Mouse (Mus musculus): Measurements from ENCODE around the gene Atg7. TPM values are rescaled to one million over a fixed set of nuclear protein-coding genes. Genes with fewer than 3 reads are reported as not detected.

Gene Atg7
- total and polyA plus RNA-seq, 3 experiments = 11.1 to 15.7 (median 14.8) TPM

GRCm38 (mm10) chr6:114682092-114682711, 39.3 kb downstream of the Atg7 start:
- no peak for DNase-seq (ENCODE audit: extremely low read depth)
- no peaks in the 10 kb centered on the region for H3K9me3 ChIP-seq (replicated peaks; ENCODE audit: low read length)
- in situ Hi-C loops (cut with MboI; ENCODE audit: low pct_ligation_motif_present, low pct_unique_long_range_greater_than_20kb, low sequenced_read_pairs) (loop anchor here (25.0 kb wide), 2 partner anchors 220 to 345 kb away; no protein-coding TSS in a partner anchor), dilution Hi-C loops (cut with MboI; ENCODE audit: extremely low pct_ligation_motif_present, extremely low pct_unique_long_range_greater_than_20kb, low sequenced_read_pairs) (no loop called here)
- H3K36me3 ChIP-seq (replicated peaks in 1 of 2; ENCODE audit: control insufficient read depth in 1 of 2, insufficient read depth in 1 of 2, low read length in 1 of 2) = peaks cover 47 to 77% of the 10 kb centered on the region in 2 experiments
- no peaks in the 10 kb centered on the region for H3K79me2 ChIP-seq (replicated peaks; ENCODE audit: control insufficient read depth, extremely low read depth, insufficient read depth, poor library complexity, severe bottlenecking)
- H3K4me2 ChIP-seq (ENCODE audit: insufficient read depth, low read depth, poor library complexity, severe bottlenecking) = no peak overlapping the region
- H3K4me1 ChIP-seq (ENCODE audit: control insufficient read depth in 1 of 2, insufficient read depth in 2 of 2) = no peaks in the 10 kb centered on the region
- TF ChIP-seq ZC3H11A (IDR thresholded peaks at IDR 0.05; ENCODE audit: low read depth, low read length) (no peak), MXI1 (IDR thresholded peaks at IDR 0.05; ENCODE audit: low read depth, low read length) (no peak), MAFK (IDR thresholded peaks at IDR 0.05; ENCODE audit: insufficient replicate concordance, low read length) (no peak), MAZ (IDR thresholded peaks at IDR 0.05; ENCODE audit: low read depth, low read length) (no peak), CTCF (conservative IDR thresholded peaks at IDR 0.05 in 1 of 2, IDR thresholded peaks at IDR 0.05 in 1 of 2; ENCODE audit: low read depth in 2 of 2, low read length in 2 of 2) (no peak)
- no peak overlapping the region for H3K27ac ChIP-seq (ENCODE audit: insufficient read depth, low read depth)
- H3K27me3 ChIP-seq (replicated peaks) = no peaks in the 10 kb centered on the region
- no peak overlapping the region for H3K9ac ChIP-seq (ENCODE audit: insufficient read depth, low read depth)
- no peak overlapping the region for H3K4me3 ChIP-seq (replicated peaks in 1 of 3; ENCODE audit: low read depth in 2 of 3, low read length in 2 of 3, poor library complexity in 1 of 3)

DNA sequence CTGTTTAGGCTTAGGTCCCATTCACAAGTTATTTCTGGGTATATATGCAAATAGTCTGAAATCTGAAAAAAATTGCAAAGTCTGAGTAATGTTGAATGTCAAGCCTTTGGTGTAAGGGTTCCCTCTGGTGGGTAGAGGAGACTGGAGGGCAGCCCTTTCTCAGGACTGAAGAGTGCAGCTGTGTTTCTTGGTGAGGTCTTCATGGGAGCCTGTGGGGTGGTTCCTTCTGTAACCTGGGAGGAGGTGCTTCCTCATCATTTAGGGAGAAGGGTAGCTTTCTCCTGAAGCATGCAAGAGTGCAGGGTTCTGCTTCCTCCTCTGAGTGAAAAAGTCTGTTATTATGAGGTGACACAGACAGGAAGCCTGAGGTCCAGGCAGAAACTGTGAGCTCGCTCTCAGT, 40.8 kb downstream of the Atg7 start:
- H3K4me1 ChIP-seq (ENCODE audit: control insufficient read depth in 1 of 2, insufficient read depth in 2 of 2) = no peaks in the 10 kb centered on the region
- dilution Hi-C loops (cut with MboI; ENCODE audit: extremely low pct_ligation_motif_present, extremely low pct_unique_long_range_greater_than_20kb, low sequenced_read_pairs) = no loop called here
- no peak overlapping the region for H3K27ac ChIP-seq (ENCODE audit: insufficient read depth, low read depth)

GRCm38 (mm10) chr6:114684407-114684806, 41.5 kb downstream of the Atg7 start:
- Histone ChIP-seq H3K9ac (ENCODE audit: insufficient read depth, low read depth) (no peak overlapping the region), H3K36me3 (replicated peaks in 1 of 2; ENCODE audit: control insufficient read depth in 1 of 2, insufficient read depth in 1 of 2, low read length in 1 of 2) (peaks cover 34 to 78% of the 10 kb centered on the region in 2 experiments), H3K4me3 (replicated peaks in 1 of 3; ENCODE audit: low read depth in 2 of 3, low read length in 2 of 3, poor library complexity in 1 of 3) (no peak overlapping the region), H3K4me1 (ENCODE audit: control insufficient read depth in 1 of 2, insufficient read depth in 2 of 2) (no peaks in the 10 kb centered on the region), H3K27ac (ENCODE audit: insufficient read depth, low read depth) (no peak overlapping the region), H3K4me2 (ENCODE audit: insufficient read depth, low read depth, poor library complexity, severe bottlenecking) (no peak overlapping the region), H3K27me3 (replicated peaks) (no peaks in the 10 kb centered on the region), H3K79me2 (replicated peaks; ENCODE audit: control insufficient read depth, extremely low read depth, insufficient read depth, poor library complexity, severe bottlenecking) (no peaks in the 10 kb centered on the region), H3K9me3 (replicated peaks; ENCODE audit: low read length) (no peaks in the 10 kb centered on the region)
- TF ChIP-seq IRF4 (IDR thresholded peaks at IDR 0.05; ENCODE audit: low read depth, low read length) = no peak
- TF ChIP-seq HCFC1 (IDR thresholded peaks at IDR 0.05; ENCODE audit: low read depth, low read length) = no peak
- no peak for TF ChIP-seq EP300 (IDR thresholded peaks at IDR 0.05; ENCODE audit: low read length)
- TF ChIP-seq NRF1 (IDR thresholded peaks at IDR 0.05; ENCODE audit: low read depth, low read length) = no peak
- TF ChIP-seq RCOR1 (conservative IDR thresholded peaks at IDR 0.05; ENCODE audit: low read depth, low read length) = no peak
- TF ChIP-seq ZC3H11A (IDR thresholded peaks at IDR 0.05; ENCODE audit: low read depth, low read length) = no peak
- no peak for TF ChIP-seq BHLHE40 (IDR thresholded peaks at IDR 0.05; ENCODE audit: low read depth, low read length)
- TF ChIP-seq JUN (IDR thresholded peaks at IDR 0.05; ENCODE audit: insufficient read depth, low read depth, low read length) = no peak
- no peak for TF ChIP-seq ZKSCAN1 (IDR thresholded peaks at IDR 0.05; ENCODE audit: borderline replicate concordance, low read depth, low read length)
- in situ Hi-C loops (cut with MboI; ENCODE audit: low pct_ligation_motif_present, low pct_unique_long_range_greater_than_20kb, low sequenced_read_pairs) (loop anchor here (25.0 kb wide), 2 partner anchors 222 to 347 kb away; no protein-coding TSS in a partner anchor), dilution Hi-C loops (cut with MboI; ENCODE audit: extremely low pct_ligation_motif_present, extremely low pct_unique_long_range_greater_than_20kb, low sequenced_read_pairs) (no loop called here)
- DNase-seq (ENCODE audit: extremely low read depth) = no peak

More for the DNA sequence above, 40.8 kb downstream of the Atg7 start:
- no peaks in the 10 kb centered on the region for H3K9me3 ChIP-seq (replicated peaks; ENCODE audit: low read length)
- H3K4me2 ChIP-seq (ENCODE audit: insufficient read depth, low read depth, poor library complexity, severe bottlenecking) = no peak overlapping the region
- no peak overlapping the region for H3K4me3 ChIP-seq (replicated peaks in 1 of 3; ENCODE audit: low read depth in 2 of 3, low read length in 2 of 3, poor library complexity in 1 of 3)
- peaks cover 41 to 77% of the 10 kb centered on the region in 2 experiments for H3K36me3 ChIP-seq (replicated peaks in 1 of 2; ENCODE audit: control insufficient read depth in 1 of 2, insufficient read depth in 1 of 2, low read length in 1 of 2)
- no peak overlapping the region for H3K9ac ChIP-seq (ENCODE audit: insufficient read depth, low read depth)
- no peak for DNase-seq (ENCODE audit: extremely low read depth)
- H3K27me3 ChIP-seq (replicated peaks) = no peaks in the 10 kb centered on the region
- in situ Hi-C loops (cut with MboI; ENCODE audit: low pct_ligation_motif_present, low pct_unique_long_range_greater_than_20kb, low sequenced_read_pairs) = loop anchor here (25.0 kb wide), 2 partner anchors 221 to 346 kb away; no protein-coding TSS in a partner anchor
- TF ChIP-seq SMC3 (IDR thresholded peaks at IDR 0.05; ENCODE audit: low read depth, low read length) (no peak), POLR2A (IDR thresholded peaks at IDR 0.05; ENCODE audit: low read depth, low read length) (no peak), CHD2 (IDR thresholded peaks at IDR 0.05; ENCODE audit: low read length) (no peak), NELFE (IDR thresholded peaks at IDR 0.05; ENCODE audit: low read depth, low read length) (no peak), E2F4 (IDR thresholded peaks at IDR 0.05; ENCODE audit: insufficient replicate concordance, low read depth, low read length) (no peak), IRF4 (IDR thresholded peaks at IDR 0.05; ENCODE audit: low read depth, low read length) (no peak), NRF1 (IDR thresholded peaks at IDR 0.05; ENCODE audit: low read depth, low read length) (no peak), JUND (conservative IDR thresholded peaks at IDR 0.05; ENCODE audit: low read depth, low read length) (no peak), EP300 (IDR thresholded peaks at IDR 0.05; ENCODE audit: low read length) (no peak), RAD21 (IDR thresholded peaks at IDR 0.05; ENCODE audit: low read depth, low read length) (peak; percentile 37), CTCF (conservative IDR thresholded peaks at IDR 0.05 in 1 of 2, IDR thresholded peaks at IDR 0.05 in 1 of 2; ENCODE audit: low read depth in 2 of 2, low read length in 2 of 2) (peak in 1 of 2 experiments; percentile 39; a peak in 2 of 4 replicates), UBTF (IDR thresholded peaks at IDR 0.05; ENCODE audit: low read depth, low read length) (no peak), ETS1 (conservative IDR thresholded peaks at IDR 0.05; ENCODE audit: low read depth, low read length) (no peak), MAFK (IDR thresholded peaks at IDR 0.05; ENCODE audit: insufficient replicate concordance, low read length) (no peak), ZNF384 (IDR thresholded peaks at IDR 0.05; ENCODE audit: low read depth, low read length) (peak; percentile 52; the same call in 1 of the 2 replicates), PAX5 (IDR thresholded peaks at IDR 0.05; ENCODE audit: low read length) (no peak), TCF12 (IDR thresholded peaks at IDR 0.05; ENCODE audit: low read depth, low read length) (no peak)
- H3K79me2 ChIP-seq (replicated peaks; ENCODE audit: control insufficient read depth, extremely low read depth, insufficient read depth, poor library complexity, severe bottlenecking) = no peaks in the 10 kb centered on the region
